Mouse (Mus musculus) CH12.LX (cell line): Measurements from ENCODE around the gene H2-DMa. TPM values are rescaled to one million over a fixed set of nuclear protein-coding genes. Genes with fewer than 3 reads are reported as not detected.
A peak's percentile ranks its signal among the peaks of the same experiment; 100 is the strongest.

Experiments
- DNase-seq: peaks from one replicate; pipeline ENCODE4 v3.0.0-alpha.2; 2013; ENCODE audit errors: extremely low read depth
- H3K27ac ChIP-seq: 2 replicates; pipeline ENCODE4 v1.5.1; 2012; ENCODE audit warnings: low read depth, mild to moderate bottlenecking, control low read depth, moderate library complexity; ENCODE audit not compliant: insufficient read depth
- H3K27me3 ChIP-seq: replicated peaks from 2 replicates; pipeline ENCODE3; 2012; ENCODE audit warnings: inconsistent platforms
- H3K36me3 ChIP-seq, 2 experiments: replicated peaks in 1 of 2; 2 replicates each; pipeline versions ENCODE3 to v1.6.1; 2012; ENCODE audit warnings: inconsistent platforms in 1 of 2, low read length in 1 of 2, mild to moderate bottlenecking in 1 of 2, mixed read lengths in 1 of 2, moderate library complexity in 1 of 2; ENCODE audit not compliant: control insufficient read depth in 1 of 2, insufficient read depth in 1 of 2
- H3K4me1 ChIP-seq, 2 experiments: 2 replicates each; pipeline ENCODE4 v1.6.1; 2012; ENCODE audit warnings: inconsistent platforms in 1 of 2, moderate library complexity in 1 of 2; ENCODE audit not compliant: insufficient read depth in 2 of 2, control insufficient read depth in 1 of 2
- H3K4me2 ChIP-seq: 2 replicates; pipeline ENCODE4 v1.6.1; 2012; ENCODE audit warnings: low read depth, mild to moderate bottlenecking, control low read depth; ENCODE audit not compliant: poor library complexity, insufficient read depth, severe bottlenecking
- H3K4me3 ChIP-seq, 3 experiments: fragments of 150-350 bp in 1 of 3; sonication (generic) in 1 of 3; replicated peaks in 1 of 3; 2 replicates each; pipeline versions ENCODE3 to v1.5.1; 2011 to 2012; ENCODE audit warnings: low read depth in 2 of 3, low read length in 2 of 3, mild to moderate bottlenecking in 2 of 3, moderate library complexity in 2 of 3, control low read depth in 1 of 3, improper control_type of control experiment in 1 of 3, inconsistent platforms in 1 of 3, mixed read lengths in 1 of 3; ENCODE audit not compliant: poor library complexity in 1 of 3
- H3K79me2 ChIP-seq: replicated peaks from 2 replicates; pipeline ENCODE4 v1.6.1; 2012; ENCODE audit warnings: mild to moderate bottlenecking, moderate library complexity; ENCODE audit not compliant: control insufficient read depth, poor library complexity, insufficient read depth, severe bottlenecking; ENCODE audit errors: extremely low read depth
- H3K9ac ChIP-seq: 2 replicates; pipeline ENCODE4 v1.6.1; 2012; ENCODE audit warnings: low read depth, mild to moderate bottlenecking, control low read depth, moderate library complexity; ENCODE audit not compliant: insufficient read depth
- H3K9me3 ChIP-seq: replicated peaks from 2 replicates; pipeline ENCODE3; 2012; ENCODE audit warnings: low read length, inconsistent platforms, mixed read lengths
- CHD1 ChIP-seq: IDR thresholded peaks from 2 replicates; pipeline ENCODE4 v1.6.1; 2012; ENCODE audit warnings: low read depth, low read length, improper control_type of control experiment, inconsistent platforms
- E2F4 ChIP-seq: IDR thresholded peaks from 2 replicates; pipeline ENCODE4 v1.6.1; 2011; ENCODE audit warnings: low read depth, low read length, improper control_type of control experiment; ENCODE audit not compliant: insufficient replicate concordance
- ELF1 ChIP-seq: IDR thresholded peaks from 2 replicates; pipeline ENCODE4 v1.6.1; 2014; ENCODE audit warnings: low read depth, mild to moderate bottlenecking, inconsistent platforms, low read length, improper control_type of control experiment
- EP300 ChIP-seq: IDR thresholded peaks from 2 replicates; pipeline ENCODE4 v1.6.1; 2011; ENCODE audit warnings: low read length, improper control_type of control experiment
- ETS1 ChIP-seq: conservative IDR thresholded peaks from 2 replicates; pipeline ENCODE4 v1.6.1; 2012; ENCODE audit warnings: low read depth, mild to moderate bottlenecking, inconsistent platforms, low read length, improper control_type of control experiment, moderate library complexity
- KAT2A ChIP-seq: IDR thresholded peaks from 2 replicates; pipeline ENCODE4 v1.6.1; 2012; ENCODE audit warnings: low read length, improper control_type of control experiment, inconsistent platforms; ENCODE audit not compliant: insufficient replicate concordance
- MAX ChIP-seq: IDR thresholded peaks from 2 replicates; pipeline ENCODE4 v1.6.1; 2011; ENCODE audit warnings: low read length, improper control_type of control experiment
- MEF2A ChIP-seq: IDR thresholded peaks from 2 replicates; pipeline ENCODE4 v1.6.1; 2014; ENCODE audit warnings: low read depth, mild to moderate bottlenecking, inconsistent platforms, low read length, improper control_type of control experiment, borderline replicate concordance
- MYC ChIP-seq: IDR thresholded peaks from 2 replicates; pipeline ENCODE4 v1.6.1; 2011; ENCODE audit warnings: low read depth, mild to moderate bottlenecking, improper control_type of control experiment, low read length
- NELFE ChIP-seq: IDR thresholded peaks from 2 replicates; pipeline ENCODE4 v1.6.1; 2011; ENCODE audit warnings: low read depth, low read length, improper control_type of control experiment
- NRF1 ChIP-seq: IDR thresholded peaks from 2 replicates; pipeline ENCODE4 v1.6.1; 2014; ENCODE audit warnings: low read depth, mild to moderate bottlenecking, inconsistent platforms, low read length, improper control_type of control experiment, moderate library complexity
- POLR2A ChIP-seq: IDR thresholded peaks from 2 replicates; pipeline ENCODE4 v1.6.1; 2011; ENCODE audit warnings: low read depth, mild to moderate bottlenecking, improper control_type of control experiment, low read length
- POLR2AphosphoS2 ChIP-seq: IDR thresholded peaks from 2 replicates; pipeline ENCODE4 v1.6.1; 2011; ENCODE audit warnings: low read depth, low read length, improper control_type of control experiment
- SIN3A ChIP-seq: IDR thresholded peaks from 2 replicates; pipeline ENCODE4 v1.6.1; 2012; ENCODE audit warnings: low read length, improper control_type of control experiment, inconsistent platforms
- USF1 ChIP-seq: IDR thresholded peaks from 2 replicates; pipeline ENCODE4 v1.6.1; 2014; ENCODE audit warnings: low read depth, mild to moderate bottlenecking, inconsistent platforms, low read length, improper control_type of control experiment
- ZC3H11A ChIP-seq: IDR thresholded peaks from 2 replicates; pipeline ENCODE4 v1.6.1; 2012; ENCODE audit warnings: low read depth, mild to moderate bottlenecking, inconsistent platforms, low read length, improper control_type of control experiment
- ZNF384 ChIP-seq: IDR thresholded peaks from 2 replicates; pipeline ENCODE4 v1.6.1; 2012; ENCODE audit warnings: low read depth, low read length, improper control_type of control experiment, inconsistent platforms
- dilution Hi-C: fragments of 300-500 bp; cut with MboI; formaldehyde crosslinking; loops from 2 replicates; pipeline ENCODE4 v1.14.3; 2020; ENCODE audit warnings: low sequenced_read_pairs; ENCODE audit not compliant: extremely low pct_unique_long_range_greater_than_20kb, extremely low pct_ligation_motif_present
- in situ Hi-C: fragments of 300-500 bp; cut with MboI; formaldehyde crosslinking; loops from 3 replicates; pipeline ENCODE4 v1.14.3; 2019; ENCODE audit warnings: low sequenced_read_pairs, low pct_ligation_motif_present, low pct_unique_long_range_greater_than_20kb, mixed read lengths
- polyA plus RNA-seq: library from polyadenylated mRNA; unstranded; fragments of >175 nt; gene quantifications from 2 replicates; pipeline ENCODE4 v1.2.1, GENCODE M21; 2012; ENCODE audit warnings: low read depth; ENCODE audit not compliant: insufficient read length
- total RNA-seq, 2 experiments: library from RNA; depleted of rRNA; stranded (reverse); fragments of 300-350 nt in 1 of 2; fragments of >200 nt in 1 of 2; gene quantifications; 2 replicates each; pipeline ENCODE4 v1.2.3; 2012 to 2014

The H2-DMa gene
- total and polyA plus RNA-seq, 3 experiments, result 67.7 to 119 (median 112) TPM

- TF ChIP-seq POLR2AphosphoS2, result peak; percentile 94
- TF ChIP-seq, all 38 proteins: peak for 30
Observed at GRCm38 (mm10) chr17:34179913-34180859, 60.8 kb downstream of the H2-DMa start (continued).

GRCm38 (mm10) chr17:34183564-34184219 is 64.4 kb downstream of the H2-DMa start:
- Histone ChIP-seq H3K27ac (0 out of 2 replicates have a peak overlapping the region, but pooled peaks have one; percentile 1), H3K9ac (no peak overlapping the region), H3K79me2 (peaks cover 52% of the 10 kb centered on the region), H3K4me2 (no peak overlapping the region), H3K4me3 (no peak overlapping the region), H3K9me3 (no peaks in the 10 kb centered on the region), H3K27me3 (no peaks in the 10 kb centered on the region), H3K36me3 (peaks cover 27 to 44% of the 10 kb centered on the region in 2 experiments), H3K4me1 (peaks cover 17 to 61% of the 10 kb centered on the region in 2 experiments; a peak in 3 of 4 replicates)
- no peak for DNase-seq
- in situ Hi-C loops, result no loop called here
- dilution Hi-C loops, result no loop called here
- TF ChIP-seq USF1 (no peak), CHD1 (no peak), NELFE (no peak), EP300 (no peak), MEF2A (no peak), ELF1 (no peak), MAX (no peak), ZNF384 (no peak), ZC3H11A (no peak), NRF1 (no peak), POLR2A (no peak), ETS1 (no peak), E2F4 (no peak), KAT2A (no peak), SIN3A (no peak)

- Histone ChIP-seq H3K79me2 (peaks cover 71% of the 10 kb centered on the region), H3K27me3 (no peaks in the 10 kb centered on the region), H3K4me1 (peaks cover 20 to 56% of the 10 kb centered on the region in 2 experiments), H3K9ac (peak overlapping the region; percentile 100), H3K4me3 (peak overlapping the region; percentile 98 to 100 (median 99)), H3K27ac (peak overlapping the region; percentile 98; the same call in 1 of the 2 replicates), H3K36me3 (peaks cover 35 to 58% of the 10 kb centered on the region in 2 experiments), H3K9me3 (no peaks in the 10 kb centered on the region), H3K4me2 (peak overlapping the region; percentile 63)
- in situ Hi-C loops (no loop called here), dilution Hi-C loops (no loop called here)
- no peak for DNase-seq
- no peak for TF ChIP-seq ZNF384
- peak; percentile 64; the same call in 1 of the 2 replicates for TF ChIP-seq CHD1
- TF ChIP-seq MYC, result 0 out of 2 replicates have a peak, but pooled peaks have one; percentile 8
- TF ChIP-seq NRF1, result no peak
- no peak for TF ChIP-seq MAX
Observed at GRCm38 (mm10) chr17:34185526-34185925, 66.2 kb downstream of the H2-DMa start.
